Mouse (Mus musculus) layer of hippocampus, adult 9-10 months (tissue): ENCODE measurements around the gene Arhgef1.
A peak's percentile ranks its signal among the peaks of the same experiment; 100 is the strongest.

ENCODE experiments used
- DNase-seq: peaks from one replicate; pipeline ENCODE4 v3.0.0; 2022; ENCODE audit warnings: low spot score

Gene Arhgef1

DNA sequence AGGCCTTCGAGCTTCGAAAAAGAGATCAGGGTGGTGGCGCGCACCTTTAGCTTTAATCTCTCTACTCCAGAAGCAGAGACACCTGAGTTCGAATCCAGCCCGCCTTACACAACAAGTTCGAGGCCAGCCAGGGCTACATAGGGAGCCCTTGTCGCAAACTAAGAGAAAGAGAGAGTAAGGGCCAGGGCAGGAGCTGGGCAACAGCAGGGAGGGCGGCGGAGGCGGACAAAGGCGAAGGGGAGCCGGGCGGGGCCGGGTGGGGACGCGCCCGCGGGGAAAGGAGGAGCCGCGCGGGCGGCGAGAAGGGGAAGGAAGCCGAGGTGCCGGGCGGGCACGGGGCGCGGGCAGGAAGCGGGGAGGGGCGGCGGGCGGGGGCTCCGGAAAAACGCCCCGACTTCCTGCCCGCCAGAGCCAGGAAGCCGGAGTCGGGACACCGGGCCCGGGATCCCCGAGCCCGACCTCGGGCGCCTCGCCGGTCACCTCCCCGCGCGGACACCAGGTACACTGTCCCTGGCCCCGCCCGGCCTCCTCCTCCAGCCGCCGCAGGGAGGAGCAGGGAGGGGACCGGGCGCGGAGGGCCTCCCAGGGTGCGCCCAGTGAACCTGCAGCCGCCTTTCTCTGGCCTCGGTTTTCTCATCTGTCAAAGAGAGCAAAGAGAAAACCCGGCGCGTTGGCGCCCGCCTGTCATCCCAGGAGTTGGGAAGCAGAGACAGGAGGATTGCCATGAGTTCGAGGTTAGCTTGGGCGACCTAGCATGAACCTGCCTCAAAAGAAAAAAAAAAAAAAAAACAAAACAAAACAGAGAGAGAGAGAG lies at the start of gene Arhgef1:
TSS of gene Arhgef1 (plus strand) at position 283 of the 814 bp plus-strand sequence.
- no peak for DNase-seq

DNA sequence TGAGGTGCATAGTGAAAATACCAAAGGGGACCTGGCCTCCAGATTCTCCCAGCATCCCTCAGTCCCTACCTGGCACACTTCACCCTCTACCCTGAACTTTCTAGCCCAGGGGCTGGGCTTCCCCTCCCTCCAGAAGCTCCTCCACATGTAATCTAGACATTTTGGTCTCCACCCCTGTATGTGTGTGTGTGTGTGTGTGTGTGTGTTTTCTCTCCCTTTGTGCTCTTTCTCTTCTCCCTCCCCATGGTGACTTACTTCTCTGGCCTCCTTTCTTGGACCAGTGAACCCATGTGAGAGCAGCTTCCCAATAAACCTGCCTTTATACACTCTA lies 49.5 kb upstream of the Arhgef1 start:
- DNase-seq, result no peak

DNA sequence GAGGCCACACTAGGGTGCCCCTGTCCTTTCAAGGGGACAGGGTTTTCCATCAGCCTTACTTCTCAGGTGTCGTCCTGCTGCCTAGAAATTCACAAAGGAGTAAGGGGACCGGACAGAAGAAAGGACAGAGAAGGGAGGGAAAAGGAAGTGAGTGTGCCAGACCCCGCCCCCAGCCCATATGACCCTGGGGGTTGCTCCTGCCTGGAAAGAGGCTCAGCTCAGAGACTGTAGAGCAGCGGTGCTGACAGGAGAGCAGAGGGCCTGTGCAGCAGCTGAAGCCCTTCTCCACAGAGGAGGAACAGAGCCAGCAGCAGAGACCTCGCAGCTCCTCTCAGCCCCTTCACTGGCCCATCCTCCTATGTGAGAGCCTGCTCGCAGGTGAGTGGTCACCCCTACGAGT lies 49.0 kb upstream of the Arhgef1 start:
- DNase-seq, result no peak

DNA sequence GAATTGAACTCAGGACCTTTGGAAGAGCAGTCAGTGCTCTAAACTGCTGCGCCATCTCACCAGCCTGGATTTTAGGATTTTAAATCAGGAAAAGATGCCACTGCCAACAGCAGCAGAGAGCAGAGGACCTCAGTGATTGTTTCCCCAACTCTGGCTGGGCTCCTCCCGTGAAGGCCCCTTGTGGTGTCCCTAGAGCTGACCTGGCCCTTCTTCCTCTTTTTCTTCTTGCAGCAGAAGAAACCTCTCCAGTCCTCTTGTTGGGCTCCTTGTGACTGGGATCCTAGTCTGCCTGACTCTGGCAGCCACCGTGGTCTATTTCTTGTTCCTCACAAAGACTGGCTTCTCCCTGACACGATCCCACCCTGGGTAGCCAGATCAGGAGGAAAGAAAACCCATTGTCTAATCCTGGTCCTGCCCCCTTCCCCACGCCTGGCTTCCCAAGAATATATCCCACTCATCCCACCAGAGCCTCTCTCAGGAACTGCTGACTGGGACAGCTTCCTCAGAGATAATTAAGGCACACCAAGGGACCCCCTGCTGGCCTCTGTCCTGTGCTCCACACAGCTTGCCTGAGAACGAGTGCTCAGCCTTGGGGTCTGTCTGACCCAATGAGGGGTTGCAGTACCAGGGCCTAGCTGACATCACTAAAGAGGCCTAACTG lies 46.1 kb upstream of the Arhgef1 start:
- no peak for DNase-seq

DNA sequence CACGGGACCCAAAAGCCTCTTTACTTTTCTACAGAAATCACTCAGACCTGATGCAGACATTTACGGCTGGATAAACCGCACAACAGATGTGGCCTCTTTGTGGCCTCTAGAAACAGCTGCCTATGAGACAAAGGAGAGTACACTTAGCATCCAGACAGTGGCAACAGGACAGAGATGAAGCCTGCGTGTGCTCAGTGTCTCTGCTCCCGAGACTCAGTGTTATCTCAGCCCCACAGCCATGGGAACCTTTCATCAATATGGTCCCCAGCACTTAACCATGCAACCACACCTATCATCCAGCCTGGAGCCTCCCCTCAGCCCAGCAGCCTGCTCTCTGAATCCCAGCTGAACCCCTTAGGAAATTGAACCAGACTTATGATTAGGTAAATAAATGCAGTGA lies 43.5 kb upstream of the Arhgef1 start:
- DNase-seq, result no peak

DNA sequence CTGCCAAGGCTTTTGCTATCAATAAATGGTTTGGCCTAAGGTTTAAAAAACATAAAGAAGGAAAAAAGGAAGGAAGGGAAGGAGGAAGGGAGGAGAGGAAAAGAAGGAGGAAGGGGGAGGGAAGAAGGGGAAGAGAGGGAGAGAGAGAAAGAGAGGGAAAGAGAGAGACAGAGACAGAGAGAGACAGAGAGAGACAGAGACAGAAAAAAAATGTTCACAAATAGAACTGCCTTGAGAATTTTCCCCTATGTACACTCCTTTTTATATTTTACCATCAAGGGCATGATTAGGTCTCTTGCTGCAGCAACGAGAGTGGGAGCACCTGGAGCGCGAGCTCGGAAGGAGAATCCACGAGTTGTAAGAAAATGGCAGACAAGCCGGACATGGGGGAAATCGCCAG lies 40.8 kb upstream of the Arhgef1 start, which contains the start of gene Gm9844:
TSS of gene Gm9844 (plus strand) at position 301 of the 400 bp plus-strand sequence.
- no peak for DNase-seq

DNA sequence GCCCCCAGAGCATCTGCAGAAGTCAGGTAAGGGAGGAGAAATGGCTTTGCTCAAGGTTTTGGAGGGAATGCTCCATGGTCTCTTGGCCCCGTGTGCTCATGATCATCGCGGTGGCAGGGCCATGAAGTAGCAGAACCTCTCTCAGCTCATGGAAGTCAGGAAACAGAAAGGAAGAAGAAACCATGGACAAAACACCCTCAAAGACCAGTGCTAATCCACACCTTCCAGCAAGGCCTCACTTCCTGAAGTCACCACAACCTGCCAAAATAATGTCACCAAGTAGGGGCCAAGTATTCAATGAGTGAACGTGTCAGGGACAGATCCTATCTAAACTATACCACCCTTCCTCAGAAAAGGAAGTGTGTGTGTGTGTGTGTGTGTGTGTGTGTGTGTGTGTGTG lies 39.9 kb upstream of the Arhgef1 start:
- no peak for DNase-seq

DNA sequence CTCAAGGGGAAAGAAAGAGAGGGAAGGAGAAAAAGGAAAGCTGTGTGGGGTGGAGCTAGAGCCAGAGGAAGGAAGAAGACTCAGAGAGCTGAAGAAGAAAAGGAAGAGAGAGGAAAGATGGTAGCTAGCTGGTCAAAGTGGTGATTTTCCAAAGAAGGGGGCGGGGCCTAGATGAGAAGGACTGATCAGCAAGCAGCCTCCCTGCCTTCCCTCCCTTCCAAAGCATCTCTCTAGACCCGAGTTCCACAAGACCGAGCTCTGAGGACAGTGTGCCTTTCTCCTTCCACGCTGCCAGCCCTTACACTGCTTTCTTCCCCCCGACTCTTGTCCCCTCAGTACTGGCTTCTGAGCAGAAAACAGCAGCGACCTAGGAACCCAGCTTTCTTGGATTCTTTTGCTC lies 38.6 kb upstream of the Arhgef1 start:
- DNase-seq, result no peak

DNA sequence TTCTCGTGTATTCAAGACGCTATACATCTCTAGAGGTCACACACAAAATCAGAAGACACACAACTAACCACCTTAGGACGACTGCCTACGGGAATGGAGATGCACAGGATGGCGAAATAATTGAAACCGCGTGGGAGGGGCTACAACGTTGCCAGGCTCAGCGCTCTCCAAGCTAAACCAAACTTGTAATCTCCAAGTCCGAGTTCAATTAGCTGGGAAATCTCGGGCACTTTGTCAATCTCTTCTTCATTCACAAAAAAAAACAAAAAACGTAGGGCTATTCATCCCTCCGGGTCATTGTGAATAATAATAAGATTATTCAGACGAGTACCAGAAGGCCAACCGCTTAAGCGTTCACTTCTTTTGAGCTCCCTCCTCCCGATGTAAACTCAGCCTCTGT lies 33.6 kb upstream of the Arhgef1 start:
- DNase-seq, result no peak

DNA sequence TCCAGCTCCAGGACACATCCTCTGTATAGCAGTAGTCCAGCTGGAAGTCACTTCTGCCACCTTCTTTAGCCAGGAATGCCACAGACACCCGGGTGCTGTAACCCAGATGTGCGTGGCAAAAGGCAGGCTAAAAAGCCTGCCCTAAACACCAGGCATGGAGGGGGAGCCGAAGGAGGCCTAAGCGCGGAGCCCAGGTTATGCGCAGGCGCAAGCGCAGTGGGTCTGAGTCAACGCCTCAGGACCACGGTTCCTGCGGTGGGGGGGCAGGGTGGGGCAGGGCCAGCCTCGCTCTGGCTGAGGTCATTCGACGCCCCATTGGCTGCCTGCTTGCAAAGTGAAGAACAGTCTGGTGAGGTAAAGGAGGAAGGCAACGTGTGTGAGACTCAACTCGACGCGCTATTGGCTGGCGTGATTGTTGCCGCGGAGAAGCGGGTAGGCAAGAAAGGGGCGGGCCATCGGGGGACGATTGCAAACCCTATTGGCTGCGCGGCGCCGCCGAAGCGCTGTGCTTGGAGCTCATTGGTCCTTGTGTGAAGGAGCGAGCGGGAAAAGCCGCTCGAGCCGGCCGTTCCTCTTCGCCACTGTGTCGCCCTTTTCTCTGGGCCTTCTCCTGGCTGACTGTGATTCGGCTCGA lies 33.1 kb upstream of the Arhgef1 start, which contains the start of the genes Lypd4 and Dmrtc2:
TSS of gene Lypd4 (minus strand) at position 410 of the 634 bp plus-strand sequence.
TSS of gene Dmrtc2 (plus strand) at position 526 of the 634 bp plus-strand sequence.
- no peak for DNase-seq

DNA sequence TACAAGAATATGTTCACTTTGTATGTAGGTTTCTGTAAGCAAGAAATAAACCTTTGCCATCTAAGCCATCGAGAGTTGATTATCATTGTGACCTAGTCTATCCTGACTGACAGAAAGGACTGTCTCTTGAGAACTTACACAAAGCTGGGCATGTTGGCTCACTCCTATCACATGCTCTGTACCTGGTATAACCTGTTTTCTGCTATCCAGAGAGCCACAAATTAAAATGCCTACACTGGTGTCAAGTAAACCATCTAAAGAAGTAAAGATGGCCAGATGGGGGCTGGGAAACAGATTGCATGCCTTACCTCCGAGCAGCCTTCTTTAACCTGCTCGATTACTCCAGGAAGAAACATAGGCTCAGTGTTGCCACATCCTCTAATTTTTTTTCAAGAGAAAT lies 25.1 kb upstream of the Arhgef1 start:
- no peak for DNase-seq

DNA sequence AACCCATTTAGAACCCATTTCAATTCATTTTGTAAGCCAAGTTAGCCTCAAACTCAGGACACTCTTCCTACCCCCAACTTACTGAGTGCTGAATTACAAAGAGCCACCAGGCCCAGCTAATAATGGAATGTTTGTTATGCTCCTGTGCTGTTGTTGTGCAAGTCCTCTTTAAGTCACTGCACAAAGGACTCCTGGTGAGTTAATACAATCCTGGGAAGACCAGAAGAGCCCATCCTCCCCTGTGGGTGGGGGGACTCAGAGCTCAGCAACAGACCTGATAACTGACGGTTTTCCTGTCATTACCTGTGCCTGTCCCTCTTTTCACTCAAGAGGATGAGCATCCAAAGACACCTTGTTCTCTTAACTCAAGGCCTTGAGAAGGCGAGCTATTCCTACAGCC lies 23.1 kb upstream of the Arhgef1 start:
- DNase-seq, result no peak

DNA sequence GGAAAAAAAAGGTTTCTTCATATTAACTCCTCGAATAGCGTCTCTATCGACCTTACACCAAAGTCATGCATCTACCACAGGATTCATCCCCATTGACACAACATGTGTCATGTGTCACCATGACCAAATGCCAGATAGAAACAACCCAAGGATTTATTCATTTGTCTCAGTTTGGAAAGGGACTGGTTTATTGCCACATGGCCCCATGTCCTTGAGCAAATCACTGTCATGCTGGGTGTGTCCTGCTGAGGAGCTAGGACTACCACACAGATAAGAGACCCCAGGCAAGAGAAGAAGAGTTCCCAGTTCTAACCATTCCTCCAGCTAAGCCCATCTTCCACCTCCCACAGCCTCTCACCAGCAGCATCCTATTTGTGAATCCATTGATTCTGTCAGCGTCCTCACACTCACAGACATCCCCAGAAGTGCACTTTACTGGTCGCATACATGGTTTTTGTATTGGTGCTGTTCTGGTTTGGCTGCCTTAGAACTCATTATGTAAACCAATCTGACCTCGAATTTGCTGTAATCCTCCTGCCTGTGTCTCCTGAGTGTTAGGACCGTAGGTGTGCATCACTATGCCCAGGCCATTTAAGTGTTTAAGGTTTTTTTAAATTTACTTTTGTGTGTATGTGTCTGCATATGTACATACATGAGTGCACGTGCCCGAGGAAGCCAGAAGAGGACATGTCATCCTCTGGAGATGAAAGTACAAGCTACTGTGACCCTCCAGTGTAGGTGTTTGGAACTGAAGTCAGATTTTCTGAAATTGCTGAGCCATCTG lies 20.1 kb upstream of the Arhgef1 start:
- no peak for DNase-seq

DNA sequence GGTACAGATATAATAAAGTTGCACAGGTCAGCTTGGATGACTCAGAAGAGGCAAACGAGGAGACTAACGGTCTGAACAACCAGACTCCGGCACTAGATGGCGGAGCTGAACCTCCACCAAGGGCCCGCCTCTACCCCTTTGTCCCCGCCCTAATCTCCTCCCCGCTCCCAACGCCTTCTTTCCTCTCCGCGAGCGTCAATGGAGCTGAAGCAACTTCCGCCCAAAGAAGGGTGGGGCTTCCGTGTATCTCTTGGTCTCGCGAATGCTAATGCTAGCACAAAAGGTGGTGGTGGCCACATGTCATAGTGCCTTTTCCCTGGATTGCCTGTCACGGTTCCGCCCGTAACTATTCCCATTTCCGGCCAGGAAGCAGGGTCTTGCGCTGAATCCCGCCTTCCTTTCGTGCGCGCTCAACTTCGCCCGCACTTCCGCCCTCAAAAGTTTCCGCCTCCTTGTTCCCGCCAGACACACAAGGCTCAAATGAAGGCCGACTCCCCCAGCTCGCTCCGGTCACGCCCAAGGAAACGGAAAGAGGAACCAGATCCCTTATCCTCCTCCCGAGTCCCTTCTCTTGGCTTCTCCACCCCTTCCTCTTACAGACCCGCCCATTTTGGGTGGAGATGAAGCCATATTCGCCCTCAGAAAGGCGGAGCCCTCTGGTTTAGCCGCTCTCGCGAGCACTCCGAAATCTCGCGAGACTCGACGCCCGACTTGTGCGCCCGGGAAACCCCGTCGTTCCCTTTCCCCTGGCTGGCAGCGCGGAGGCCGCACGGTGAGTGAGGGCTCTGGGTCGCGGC lies 18.6 kb upstream of the Arhgef1 start, which contains the start of gene Rps19:
TSS of gene Rps19 (plus strand) at position 476 of the 797 bp plus-strand sequence.
- DNase-seq, result peak; percentile 95

DNA sequence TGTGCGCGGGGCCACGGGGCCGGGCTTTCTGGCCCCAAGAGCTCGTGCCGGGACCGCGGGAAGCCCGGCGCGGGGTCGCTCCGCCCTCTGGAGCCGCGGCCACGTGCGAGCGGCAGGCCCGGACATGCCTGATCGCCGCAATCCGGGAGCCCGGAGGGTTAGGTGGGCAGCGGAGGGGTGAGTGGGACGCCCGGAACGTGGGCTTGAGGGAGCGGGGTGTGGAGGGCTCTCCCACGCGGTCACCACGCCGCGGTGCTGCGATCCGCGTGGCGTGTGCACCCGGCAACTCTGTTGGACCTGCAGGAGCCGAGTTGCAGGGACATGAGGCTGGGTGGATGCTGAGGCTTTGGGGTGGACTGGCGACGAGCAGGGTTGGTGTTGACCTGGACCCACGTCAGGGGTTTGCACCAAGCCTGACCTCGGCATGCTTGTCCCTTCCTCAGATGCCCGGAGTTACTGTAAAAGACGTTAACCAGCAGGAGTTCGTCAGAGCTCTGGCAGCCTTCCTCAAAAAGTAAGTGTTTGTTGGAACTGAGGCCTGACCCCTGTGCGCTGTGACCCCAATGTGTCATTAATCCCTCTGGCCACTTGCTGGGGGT lies 17.9 kb upstream of the Arhgef1 start:
- no peak for DNase-seq

DNA sequence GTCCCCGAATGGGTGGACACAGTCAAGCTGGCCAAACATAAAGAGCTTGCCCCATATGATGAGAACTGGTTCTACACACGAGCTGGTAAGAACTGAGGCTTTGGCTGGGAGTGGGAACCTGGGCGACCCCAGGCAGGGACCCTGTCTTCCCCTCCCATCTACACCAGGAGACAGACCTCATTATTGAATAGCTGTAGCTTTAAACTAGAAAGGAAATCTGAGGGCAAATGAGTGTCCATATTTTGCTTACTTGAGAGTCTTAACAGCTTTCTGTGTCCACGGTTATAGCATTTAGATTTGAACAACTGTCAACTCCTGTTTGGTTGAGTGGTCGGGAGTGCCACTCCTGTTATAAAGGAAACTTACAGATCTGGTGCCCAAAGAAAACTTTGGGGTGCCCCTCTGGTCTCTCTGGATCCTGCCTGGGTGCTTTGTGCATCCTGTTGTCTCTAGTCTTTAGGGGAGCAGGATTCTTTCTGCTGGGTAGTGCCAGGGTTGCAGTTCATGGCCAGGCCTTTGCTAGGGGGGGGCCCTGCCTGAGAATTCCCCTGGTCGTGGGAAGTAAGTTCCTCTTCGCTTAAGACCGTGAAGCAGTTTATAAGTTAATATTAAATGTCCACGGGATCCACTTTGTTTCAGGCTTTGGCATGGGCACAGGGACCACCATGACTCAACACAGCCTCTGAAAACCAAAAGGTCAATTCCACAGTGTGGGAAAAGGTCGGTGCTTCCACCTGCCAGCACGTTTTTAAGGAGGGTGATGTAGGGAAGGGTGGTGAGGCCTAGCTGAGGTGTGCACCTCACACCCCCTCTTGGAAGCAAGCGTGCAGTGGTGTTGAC lies 17.0 kb upstream of the Arhgef1 start:
- DNase-seq, result no peak

DNA sequence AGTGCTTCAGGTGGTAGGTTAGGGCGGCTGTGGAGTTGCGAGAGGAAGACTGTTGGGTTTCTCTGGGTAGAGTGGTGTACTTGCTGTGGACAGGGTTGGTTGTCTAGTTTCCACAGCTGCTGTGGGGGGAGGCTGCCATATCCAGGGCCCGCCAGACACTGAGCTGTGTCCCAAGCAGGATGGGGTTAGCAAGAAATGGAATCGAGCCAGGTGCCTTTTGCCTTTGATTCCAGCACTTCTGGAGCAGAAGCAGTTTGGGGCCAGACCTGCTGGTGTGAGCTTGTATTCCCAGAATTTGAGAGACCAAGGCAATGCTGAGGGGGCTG lies 16.4 kb upstream of the Arhgef1 start:
- no peak for DNase-seq

DNA sequence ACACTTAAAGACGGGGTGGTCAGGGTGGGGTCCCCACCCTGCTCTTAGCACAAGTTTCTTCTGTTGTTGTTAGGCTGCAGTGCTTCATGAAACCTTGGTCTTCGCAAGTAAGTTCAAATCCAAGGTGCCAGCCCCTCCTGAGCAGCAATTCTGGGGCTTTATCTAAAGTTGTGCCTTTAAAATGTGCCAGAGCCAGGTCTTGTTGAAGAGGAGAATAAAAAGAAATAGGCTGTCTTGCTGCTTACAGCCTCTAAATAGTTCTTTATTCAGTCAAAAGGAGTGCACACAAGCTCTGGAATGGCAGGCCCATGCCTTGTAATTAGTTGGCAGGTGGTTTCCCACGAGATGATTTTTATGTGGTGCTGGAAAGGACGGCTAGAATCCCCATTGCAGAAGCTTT lies 15.6 kb upstream of the Arhgef1 start:
- no peak for DNase-seq

DNA sequence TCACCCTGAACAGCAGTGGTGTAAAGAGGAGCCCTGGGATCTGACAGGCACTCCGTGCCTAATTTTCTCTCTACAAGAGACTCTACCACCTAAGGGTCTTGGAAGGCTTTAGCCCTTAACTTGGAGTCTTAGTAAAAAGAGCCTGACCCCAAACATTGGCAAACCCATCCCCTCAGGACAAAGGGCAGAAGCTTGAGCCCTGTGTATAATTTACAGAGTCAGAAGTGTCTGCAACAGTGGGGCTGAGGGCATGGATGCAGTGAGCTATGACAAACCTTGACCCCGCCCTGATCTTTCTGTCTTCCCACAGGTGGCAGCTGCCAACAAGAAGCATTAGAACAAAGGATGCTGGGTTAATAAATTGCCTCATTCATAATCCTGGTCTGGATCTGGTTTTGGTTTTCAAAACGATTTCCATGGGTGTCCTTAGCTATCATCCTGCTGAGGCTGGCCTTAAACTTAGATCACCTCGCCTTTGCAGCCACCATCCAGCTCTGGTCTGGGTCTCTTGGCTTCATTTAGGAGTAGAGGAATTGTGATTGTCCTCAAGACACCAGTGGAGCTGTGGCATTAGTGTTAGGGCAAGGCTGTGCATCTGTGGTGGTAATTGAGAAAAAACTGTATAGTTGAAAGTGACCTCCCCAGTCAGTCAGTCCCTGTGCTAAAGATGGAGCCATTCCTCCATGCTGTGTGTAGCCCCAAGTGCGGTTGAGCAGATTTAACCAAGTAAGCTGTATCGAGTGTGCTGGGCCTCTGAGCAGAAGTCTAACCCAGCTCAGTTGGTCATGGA lies 13.1 kb upstream of the Arhgef1 start:
- no peak for DNase-seq
